Mouse (Mus musculus): Measurements from ENCODE around the gene Gm42417.
A peak's percentile ranks its signal among the peaks of the same experiment; 100 is the strongest.

Gm42417 gene

DNA sequence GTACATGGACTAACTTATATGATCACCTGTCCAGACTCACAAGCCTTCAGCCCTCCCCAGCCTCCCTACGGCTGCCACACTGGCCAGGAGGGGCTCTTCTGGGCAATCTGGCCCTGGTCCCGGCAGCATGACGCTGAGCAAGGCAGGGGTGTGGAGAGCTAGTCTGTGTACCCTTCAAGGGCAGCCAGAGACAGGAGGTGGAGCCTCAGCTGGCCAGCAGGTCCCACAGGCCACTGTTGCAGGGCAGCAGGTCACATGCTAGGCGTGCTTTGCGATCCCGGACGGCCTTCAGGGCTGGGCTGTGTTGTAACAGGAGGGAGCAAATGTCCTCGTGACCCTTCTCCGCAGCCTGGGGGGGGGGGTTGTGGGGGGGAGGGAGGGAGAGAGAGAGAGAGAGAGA lies at the start of gene Gm42417:
Gene Gm42417, minus strand, starts transcription at position 244 of the 400 bp plus-strand sequence.
- no peak for DNase-seq (ENCODE audit: low read depth, low spot score)

DNA sequence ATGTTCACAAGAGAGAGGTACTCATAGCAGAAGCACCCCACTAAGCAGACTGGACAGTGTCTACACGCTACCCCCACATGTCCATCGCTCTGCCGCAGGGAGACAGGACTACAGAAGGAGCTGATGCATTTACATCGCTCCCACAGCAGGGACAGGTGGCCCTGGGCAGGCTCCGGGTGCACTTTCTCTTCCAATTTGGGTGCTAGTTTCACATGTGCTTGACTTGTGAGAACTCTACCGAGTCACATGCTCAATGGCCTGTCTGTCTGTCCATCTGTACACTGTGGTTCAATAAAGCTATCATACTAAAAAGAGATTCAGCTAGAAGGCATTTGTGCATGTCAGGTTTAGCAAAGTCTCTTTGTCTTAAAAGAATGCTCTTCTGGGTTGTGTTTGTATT lies 48.6 kb upstream of the Gm42417 start:
- no peak for DNase-seq (ENCODE audit: low read depth, low spot score)

DNA sequence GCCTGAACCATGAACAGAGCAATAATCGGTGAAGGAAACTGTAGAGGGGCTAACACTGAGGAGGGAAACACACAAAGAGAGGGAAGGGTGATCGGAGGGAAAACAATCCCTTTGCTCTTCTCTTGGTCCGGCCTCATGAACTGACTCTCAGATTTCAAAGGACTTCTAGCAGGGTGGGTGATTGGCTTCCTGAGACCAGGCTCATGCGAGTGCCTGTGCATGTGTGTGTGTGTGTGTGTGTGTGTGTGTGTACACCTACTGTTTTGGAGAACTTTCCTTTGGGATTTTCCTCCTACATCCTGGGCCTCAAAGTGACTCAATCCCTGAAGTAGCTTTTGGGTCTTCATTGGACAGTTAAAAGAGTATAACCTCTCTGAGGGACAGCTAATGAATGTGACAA lies 47.1 kb upstream of the Gm42417 start:
- no peak for DNase-seq (ENCODE audit: low read depth, low spot score)

DNA sequence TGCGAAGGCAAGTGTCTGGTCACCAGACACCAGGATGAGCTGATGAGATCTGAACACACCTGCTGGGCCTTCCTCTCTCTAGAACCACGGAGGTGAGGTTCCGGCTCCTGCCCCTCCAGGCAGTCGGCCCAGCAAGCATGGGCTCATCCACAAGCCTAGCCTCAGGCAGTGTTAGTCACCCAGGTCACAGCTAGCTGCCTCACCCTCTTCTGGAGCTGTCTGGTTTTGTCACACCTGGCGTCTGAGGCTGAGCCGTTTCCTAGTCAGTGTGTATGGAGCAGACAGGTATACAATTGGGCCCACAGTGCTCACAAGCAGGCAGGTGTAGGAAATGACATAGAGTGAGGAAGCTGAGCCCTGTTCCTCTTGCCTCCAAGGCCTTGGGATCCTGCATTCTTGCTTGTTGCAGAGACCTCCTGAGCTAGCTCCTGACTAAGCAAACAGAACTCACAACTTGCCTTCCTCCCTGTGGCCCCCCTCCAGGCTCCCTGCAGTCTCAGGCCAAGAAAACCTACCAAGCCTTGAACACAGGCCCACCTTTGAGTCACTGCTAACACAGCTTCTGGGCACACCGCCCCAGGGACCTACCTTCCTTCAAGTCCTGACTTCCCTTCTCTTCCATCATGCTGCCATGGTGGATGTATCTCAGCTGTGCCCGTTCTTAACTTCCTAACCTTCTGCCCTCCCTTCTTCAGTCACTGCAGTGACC lies 44.3 kb upstream of the Gm42417 start:
- DNase-seq (ENCODE audit: low read depth, low spot score) = no peak

DNA sequence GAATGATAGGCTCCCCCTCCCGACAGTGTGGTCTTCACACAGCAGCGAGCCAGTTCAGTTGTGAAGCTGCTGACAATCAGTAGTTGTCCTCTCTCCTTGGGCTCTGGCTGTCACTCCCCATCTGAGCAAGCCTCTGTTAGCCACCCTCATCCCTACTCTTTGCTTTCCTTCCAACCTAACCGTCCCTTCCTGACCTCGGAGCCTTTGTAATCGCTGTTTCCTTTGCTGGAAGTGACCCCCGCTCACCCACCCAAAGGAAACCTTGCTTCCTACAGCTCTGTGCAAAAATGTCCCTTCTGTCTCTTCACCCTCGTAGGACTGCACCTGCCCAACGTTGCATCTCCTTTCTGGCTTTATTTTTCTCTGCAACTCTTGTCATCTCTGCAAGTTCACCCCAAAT lies 43.0 kb upstream of the Gm42417 start:
- no peak for DNase-seq (ENCODE audit: low read depth, low spot score)

DNA sequence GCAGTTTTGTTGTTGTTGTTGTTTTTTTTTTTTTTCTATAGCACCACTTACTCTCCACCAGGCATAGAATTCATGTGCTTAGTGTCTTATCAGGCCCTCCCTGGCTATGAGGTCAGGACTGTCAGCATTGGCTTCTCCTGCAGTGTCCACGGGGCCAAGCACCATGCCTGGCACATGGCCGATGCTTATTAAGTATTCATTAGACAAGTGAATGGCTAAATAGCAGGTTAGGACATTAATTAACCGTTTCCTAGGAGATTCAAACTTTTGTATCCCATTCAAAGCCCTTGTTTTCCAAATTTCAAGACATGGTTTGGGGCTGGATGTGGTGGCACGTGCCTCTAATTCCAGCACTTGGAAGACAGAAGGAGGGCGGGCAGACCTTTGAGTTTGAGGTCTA lies 42.0 kb upstream of the Gm42417 start:
- no peak for DNase-seq (ENCODE audit: low read depth, low spot score)

DNA sequence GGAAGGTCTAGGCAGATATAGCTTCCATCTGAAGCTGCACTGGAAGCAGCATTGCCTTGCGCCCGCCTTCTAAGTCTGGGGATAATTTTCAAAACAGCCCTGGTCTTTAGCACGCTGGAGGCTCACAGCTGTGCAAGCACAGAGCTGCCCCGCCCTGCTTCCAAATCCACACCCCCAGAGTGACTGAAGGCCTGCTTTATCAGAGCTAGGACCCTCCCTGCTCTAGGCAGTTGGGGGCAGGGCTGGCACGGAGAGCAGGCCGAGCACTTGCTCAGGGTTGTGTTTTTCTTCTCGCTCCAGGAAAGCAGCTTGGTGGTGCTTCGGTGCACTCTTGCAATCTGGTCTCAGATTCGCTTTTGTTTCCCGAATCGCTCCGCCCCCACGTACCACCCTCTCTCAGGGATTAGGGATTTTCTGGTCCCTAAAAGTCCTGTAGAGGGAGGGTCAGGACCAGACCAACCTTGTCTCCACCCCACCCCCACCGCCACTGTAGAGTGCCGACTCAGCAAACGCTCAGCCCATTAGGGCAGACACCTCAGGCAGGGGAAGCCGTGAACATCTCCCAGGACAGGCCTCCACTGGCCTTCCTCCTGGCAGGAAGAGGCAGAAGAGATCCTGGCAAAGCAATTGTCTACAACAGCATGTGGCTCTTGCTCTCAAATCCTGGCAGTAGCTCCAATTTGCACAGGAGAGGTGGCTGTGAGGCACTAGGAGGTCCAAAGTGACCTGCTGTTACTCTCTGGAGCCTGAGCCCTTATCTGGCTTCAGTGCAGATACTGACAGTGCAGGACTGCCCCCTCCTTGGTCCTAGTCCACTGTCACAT lies 41.4 kb upstream of the Gm42417 start:
- peak; percentile 95 for DNase-seq (ENCODE audit: low read depth, low spot score)

DNA sequence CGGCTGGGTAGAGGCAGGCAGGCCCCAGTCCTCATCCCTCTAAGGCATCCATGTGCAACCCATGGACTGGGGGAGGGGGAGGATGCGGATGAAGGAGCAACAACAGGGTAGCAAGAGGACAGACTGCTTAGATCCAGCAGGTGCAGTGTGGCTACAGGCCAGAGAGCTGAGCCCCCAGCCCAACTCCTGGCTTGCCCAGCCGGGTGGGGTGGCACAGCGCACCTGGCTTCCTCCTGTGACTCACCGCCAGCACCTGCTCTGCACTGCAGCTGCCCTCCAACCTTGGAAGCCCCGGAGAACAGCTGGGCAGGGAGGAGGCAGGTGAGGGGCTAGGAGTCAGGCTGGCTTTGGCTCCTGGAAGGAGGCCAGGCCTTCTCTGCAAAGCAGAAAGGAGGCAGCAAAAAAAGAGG lies 40.8 kb upstream of the Gm42417 start:
- no peak for DNase-seq (ENCODE audit: low read depth, low spot score)

DNA sequence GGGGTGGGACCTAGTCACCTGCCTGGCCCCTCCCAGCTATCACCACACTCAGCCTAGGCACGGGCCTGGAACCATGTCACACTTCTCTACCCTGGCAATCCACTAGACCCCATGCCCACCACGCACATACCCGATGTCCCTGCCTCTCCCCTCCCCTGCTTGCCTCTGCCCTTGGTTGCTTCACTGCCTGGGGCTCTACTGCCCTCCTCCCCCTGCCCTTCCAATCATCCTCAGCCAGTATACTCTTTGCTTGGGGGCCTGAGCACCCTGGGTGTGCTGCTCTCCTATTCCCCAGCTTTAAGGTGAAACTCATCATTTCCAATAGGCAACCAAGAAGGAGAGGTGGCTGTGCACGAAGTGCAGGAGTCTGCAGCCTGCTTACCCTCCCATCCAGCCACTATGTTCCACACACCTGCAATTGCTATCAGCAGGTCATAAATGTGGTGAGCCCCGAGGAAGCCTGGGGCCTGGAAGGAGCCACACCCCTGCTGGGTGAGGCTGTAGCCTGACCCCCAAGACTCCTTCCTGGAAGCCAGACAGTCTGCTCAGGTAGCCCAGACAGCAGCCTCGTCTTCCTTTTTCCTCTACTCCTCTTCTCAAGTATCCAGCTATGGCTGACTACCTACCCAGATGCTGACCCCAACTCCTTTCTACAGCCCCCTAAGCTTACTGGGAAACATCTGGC lies 37.9 kb upstream of the Gm42417 start:
- DNase-seq (ENCODE audit: low read depth, low spot score) = no peak

DNA sequence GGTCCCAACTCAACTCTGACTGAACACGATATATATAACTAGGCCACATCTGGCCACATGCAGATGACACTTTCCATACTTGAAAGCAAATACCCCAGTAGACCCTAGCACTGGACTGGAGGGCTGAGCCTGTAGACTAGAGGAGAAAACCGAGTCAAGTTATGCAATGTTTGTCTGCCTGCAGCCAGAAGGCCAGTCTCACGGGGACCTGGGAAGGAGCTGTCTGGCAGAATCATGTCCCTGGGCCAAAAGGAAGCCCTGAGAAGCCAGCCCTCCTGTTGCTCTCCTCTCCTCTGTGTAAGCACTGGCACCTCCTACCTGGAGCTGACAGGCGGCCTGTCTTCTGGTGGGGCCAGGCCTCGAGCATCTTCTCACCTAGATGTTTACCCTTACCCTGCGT lies 36.1 kb upstream of the Gm42417 start:
- DNase-seq (ENCODE audit: low read depth, low spot score) = no peak

DNA sequence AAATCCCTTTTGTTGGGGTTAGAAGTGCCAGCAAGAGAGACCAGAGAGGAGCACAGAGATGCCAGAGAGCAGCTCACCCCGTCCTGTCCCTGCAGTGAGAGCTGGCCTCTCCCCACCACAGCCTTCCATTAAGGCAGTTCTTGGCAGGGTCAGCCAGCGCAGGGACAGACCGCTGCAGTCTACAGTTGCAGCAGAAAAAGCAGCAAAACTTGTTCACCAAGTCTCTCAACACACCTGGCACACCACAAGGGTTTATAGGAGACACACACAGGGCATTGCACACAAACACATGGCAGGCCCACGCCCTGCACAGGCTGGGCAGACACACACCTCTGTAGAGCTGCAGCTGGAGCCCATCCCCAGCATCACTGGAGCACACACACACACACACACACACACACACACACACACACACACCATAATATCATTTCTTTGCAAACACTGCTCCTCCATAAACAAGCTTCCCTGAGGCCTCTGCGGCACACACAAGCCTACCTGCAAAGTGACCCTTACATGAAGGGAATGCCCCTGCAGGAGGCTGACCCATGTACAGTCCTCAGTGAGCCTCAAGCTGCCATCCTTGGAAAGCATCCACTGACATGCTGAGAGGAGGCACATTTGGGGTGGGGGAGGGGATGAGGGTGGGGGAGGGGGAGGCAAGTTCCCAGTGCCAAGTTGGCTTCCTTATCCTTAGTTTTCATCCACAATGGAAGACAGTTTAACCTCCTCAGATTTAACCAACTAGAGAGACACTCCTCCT lies 35.1 kb upstream of the Gm42417 start:
- DNase-seq (ENCODE audit: low read depth, low spot score) = no peak

DNA sequence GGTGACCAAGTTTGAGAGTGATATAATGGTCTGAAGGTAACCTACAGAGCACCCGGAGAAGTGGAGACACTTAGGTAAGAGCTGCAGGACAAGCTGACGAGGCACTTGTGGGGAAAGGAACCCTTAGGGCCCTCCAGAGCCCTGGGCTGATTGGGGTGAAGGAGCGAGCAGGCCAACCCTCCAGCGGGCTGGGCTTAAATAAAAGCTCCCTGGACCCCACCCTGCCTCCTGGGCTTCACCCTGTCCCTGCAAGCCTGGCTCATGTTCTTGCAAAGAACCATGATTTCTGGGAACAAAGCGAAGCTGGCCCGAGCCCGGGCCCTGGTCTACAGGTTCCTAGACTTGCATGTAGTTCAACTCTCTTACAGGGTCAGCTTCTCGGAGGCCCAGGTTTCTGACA lies 34.3 kb upstream of the Gm42417 start:
- no peak for DNase-seq (ENCODE audit: low read depth, low spot score)

DNA sequence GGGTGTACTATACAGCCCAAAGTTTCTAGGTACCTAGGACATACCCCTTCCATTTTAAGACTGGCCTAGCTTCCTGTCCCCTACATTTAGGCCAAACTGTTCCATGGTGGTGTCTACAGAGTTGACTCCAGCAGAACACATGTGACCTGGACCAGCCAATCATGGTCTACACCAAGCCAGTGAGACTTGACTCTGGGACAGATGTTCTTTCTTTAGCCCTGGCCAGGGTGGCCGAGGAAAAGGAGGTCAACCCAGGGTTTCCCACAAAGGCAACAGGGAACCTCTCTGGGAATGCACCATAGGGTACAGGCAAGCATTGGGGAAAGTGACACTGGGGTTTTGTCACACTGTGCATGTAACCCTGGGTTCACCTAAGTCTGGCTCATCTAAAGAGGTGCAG lies 33.5 kb upstream of the Gm42417 start:
- DNase-seq (ENCODE audit: low read depth, low spot score) = no peak

DNA sequence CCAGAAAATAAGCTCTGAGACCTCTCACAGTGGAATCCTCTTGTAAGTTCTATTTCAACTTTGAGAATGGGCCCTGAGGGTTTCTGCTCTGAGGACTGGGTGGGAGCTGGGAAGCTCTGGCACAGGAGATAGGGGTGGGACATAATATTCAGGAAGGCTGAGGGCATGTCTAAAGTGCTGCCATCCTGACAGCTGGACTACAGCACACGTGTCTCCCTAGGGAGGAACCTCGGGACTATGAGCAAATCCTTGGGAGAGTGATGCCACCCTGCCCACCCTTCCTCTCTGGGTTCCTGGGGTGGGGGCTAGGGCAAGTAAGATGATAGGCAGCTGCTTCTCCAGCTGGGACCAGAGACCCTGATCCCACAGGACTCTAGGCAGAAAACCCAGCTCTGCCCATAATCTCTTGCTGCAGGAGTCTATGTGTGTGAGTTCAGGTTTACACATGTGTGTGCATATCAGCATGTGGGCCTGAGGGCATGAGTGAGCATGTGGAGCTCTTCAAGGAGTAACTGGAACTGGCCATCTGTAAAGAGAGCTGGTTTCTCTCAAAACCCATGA lies 33.0 kb upstream of the Gm42417 start:
- DNase-seq (ENCODE audit: low read depth, low spot score) = no peak

DNA sequence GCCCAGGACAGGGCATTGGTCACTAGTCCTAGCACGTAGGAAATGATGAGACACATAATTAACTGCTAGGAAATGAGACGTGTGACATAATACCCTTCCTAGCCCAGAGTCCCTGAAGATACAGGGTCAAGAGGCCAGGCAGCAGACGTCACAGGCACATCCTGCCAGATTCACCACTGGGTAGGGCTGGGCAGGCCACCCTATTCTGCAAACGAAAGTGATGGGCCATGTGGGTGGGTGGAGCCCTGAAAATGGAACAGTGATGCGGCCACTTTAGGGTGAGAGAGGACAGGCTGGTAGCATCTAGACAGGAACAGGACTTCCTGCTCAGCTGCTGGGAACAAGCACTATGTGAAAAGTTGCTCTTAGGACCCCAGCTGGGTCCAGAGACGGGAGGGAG lies 32.4 kb upstream of the Gm42417 start:
- DNase-seq (ENCODE audit: low read depth, low spot score) = no peak

DNA sequence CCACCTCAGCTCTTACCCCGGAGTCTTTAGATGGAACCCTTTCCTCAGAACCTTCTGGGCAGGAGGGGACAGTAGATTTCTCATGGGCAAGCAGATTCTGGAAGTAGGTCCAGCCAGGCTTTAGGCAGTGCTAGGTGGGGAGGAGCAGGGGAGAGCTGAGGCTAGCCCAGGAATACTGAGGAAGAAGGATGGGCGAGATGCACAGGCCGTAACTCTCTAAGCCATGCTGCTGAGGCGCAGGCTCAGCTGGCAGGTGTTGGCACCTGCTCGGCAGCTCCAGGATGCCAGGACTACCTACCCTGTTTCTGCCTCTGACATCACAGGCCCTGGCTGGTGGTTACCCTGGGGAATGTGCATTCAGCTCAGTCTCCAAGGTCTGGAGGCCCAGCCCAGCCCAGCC lies 31.1 kb upstream of the Gm42417 start:
- no peak for DNase-seq (ENCODE audit: low read depth, low spot score)

DNA sequence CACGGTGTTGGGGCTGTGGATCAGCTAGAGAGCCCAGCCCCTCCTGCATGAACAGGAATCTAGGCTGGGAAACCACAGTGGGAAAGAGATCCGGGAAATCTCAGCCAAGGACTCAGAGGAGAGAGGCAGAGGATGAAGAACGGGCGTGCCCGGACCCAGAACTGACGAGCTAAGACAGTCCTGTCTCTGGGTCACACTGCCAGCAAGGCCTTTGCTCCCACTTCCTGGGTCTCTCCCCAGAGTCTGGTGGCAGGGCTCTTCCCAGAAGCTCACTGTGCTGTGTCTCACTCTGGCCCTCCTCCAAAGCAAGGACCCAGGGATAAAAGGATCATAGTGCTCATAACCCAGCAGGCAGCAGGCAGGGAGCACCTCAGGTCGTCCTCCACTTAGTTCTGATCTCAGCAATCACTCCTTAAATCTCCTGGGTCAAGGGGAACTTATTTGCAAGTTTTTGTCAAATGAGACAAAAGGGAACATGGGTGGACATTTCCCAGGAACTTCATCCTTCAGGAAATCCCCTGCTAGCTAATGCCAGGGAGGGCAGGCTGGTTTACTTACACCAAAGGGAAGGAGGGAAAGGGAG lies 30.6 kb upstream of the Gm42417 start:
- no peak for DNase-seq (ENCODE audit: low read depth, low spot score)

DNA sequence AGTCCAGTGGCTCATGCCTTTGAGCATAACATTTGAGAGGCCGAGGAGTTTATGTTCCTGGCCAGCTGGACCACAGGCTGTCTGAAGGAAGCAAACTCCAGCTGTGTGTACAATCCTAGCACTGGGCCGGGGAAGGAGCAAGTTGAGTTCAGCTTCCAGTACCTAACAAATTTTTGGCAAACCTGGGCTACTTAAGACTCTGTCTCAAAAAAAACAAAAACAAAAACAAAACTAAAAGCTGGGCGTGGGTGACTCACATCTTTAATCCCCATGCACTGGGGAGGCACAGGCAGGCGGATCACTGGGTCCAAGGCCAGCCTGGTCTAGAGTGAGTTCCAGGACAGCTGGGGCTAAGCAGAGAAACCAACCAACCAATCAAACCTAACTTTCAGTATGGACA lies 29.5 kb upstream of the Gm42417 start:
- DNase-seq (ENCODE audit: low read depth, low spot score) = no peak

DNA sequence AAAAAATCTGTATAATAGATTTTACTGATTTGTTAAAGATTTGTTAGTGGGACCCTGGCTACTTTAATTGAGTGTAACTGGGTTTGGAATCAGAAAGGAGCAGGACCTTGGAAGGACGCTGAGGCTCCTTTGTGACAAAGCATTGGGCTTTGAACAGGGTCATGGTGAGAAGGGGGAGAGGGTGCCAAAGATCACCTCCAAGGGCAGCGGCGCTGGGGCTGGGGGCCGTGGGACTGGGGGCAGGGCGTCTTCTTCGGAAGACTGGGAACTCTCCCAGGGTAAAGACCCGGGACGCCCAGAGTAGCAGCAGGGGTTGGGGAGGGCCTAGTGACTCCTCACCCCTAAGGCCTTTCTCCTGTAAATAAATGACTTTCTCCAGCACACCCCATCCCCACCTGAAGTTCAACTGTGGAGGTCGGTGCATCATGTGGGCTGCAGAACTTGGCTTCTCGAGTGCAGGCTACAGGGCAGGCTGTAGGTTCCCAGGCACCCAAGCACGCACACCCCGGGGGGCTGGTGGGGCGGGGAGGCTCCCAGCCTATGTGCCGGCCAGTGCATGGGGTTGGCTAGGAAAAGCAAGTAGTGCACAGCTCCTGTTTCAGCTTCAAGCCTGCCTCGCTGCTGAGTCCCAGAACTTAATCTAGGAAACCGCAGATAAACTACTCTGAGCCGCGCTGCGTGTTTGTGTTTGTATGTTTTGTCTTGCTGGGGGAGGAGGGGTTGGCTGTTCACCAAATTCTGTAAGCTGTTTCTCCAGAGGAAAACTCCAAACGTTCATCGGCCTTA lies 28.8 kb upstream of the Gm42417 start:
- DNase-seq (ENCODE audit: low read depth, low spot score) = no peak

DNA sequence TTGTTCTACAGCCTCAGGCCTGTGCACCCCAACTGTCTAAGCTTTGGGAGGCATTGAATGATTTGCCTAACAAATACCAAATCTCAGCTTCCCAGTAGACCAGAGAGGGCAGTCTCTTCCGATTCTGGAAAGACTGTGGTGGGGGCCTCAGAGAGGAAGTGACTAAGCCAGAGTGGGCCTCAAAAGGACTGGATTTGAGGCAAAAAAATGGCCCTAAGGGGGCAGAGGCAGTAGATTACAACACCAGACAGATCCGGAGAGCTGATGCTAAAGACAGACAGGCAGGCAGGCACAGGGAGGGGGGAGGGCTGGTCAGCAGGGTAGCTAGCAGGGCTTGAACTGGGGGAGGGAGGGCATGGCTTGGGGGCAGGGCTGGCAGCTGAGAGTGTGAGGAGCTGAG lies 27.2 kb upstream of the Gm42417 start:
- DNase-seq (ENCODE audit: low read depth, low spot score) = no peak
